Mouse (Mus musculus) E14TG2a.4 (cell line): ENCODE data around the gene Tmem100.

Experiments used
- CTCF ChIP-seq: conservative IDR thresholded peaks from 2 replicates; pipeline ENCODE4 v1.5.1; 2014; ENCODE audit warnings: low read length
- NANOG ChIP-seq: IDR thresholded peaks from 2 replicates; pipeline ENCODE4 v1.6.1; 2014; ENCODE audit warnings: borderline replicate concordance, low read length, mixed read lengths

GRCm38 (mm10) chr11:90006111-90006510 lies 24.0 kb upstream of the Tmem100 start:
- TF ChIP-seq CTCF: no peak
- TF ChIP-seq NANOG: no peak
